Mouse (Mus musculus) ES-Bruce4 (cell line): Measurements from ENCODE around the gene Chic2. TPM values are rescaled to one million over a fixed set of nuclear protein-coding genes. Genes with fewer than 3 reads are reported as not detected.

Experiments
- H3K27ac ChIP-seq: 2 replicates; pipeline ENCODE4 v1.5.1; 2012; ENCODE audit warnings: low read length, inconsistent platforms; ENCODE audit not compliant: insufficient read depth
- H3K27me3 ChIP-seq: 2 replicates; pipeline ENCODE4 v1.6.1; 2012; ENCODE audit warnings: mild to moderate bottlenecking, low read length, inconsistent platforms; ENCODE audit not compliant: control insufficient read depth, poor library complexity, insufficient read depth, severe bottlenecking
- H3K36me3 ChIP-seq: 2 replicates; pipeline ENCODE4 v1.6.1; 2012; ENCODE audit warnings: inconsistent platforms, mild to moderate bottlenecking, low read length, moderate library complexity; ENCODE audit not compliant: control insufficient read depth, poor library complexity, insufficient read depth, severe bottlenecking
- H3K4me1 ChIP-seq: one replicate; pipeline ENCODE4 v1.8.1; 2011; ENCODE audit warnings: low read length; ENCODE audit not compliant: control insufficient read depth, insufficient read depth
- H3K4me3 ChIP-seq: 2 replicates; pipeline ENCODE4 v1.5.1; 2011; ENCODE audit warnings: low read depth, mild to moderate bottlenecking, low read length
- H3K9ac ChIP-seq: 2 replicates; pipeline ENCODE4 v1.6.1; 2012; ENCODE audit warnings: low read depth, mild to moderate bottlenecking, inconsistent platforms; ENCODE audit not compliant: poor library complexity, severe bottlenecking
- H3K9me3 ChIP-seq: replicated peaks from 2 replicates; pipeline ENCODE4 v1.6.1; 2012; ENCODE audit warnings: mild to moderate bottlenecking, low read length, inconsistent platforms; ENCODE audit not compliant: control insufficient read depth, poor library complexity, insufficient read depth, severe bottlenecking
- CTCF ChIP-seq: IDR thresholded peaks from one replicate; pipeline ENCODE4 v1.8.1; 2011; ENCODE audit warnings: low read depth, low read length
- EP300 ChIP-seq: IDR thresholded peaks from 2 replicates; pipeline ENCODE4 v1.6.1; 2011; ENCODE audit warnings: low read depth, low read length; ENCODE audit not compliant: insufficient read depth
- POLR2A ChIP-seq: IDR thresholded peaks from one replicate; pipeline ENCODE4 v1.8.1; 2011; ENCODE audit warnings: low read length; ENCODE audit not compliant: insufficient read depth
- polyA plus RNA-seq: library from polyadenylated mRNA; stranded (reverse); fragments of >200 nt; gene quantifications from 2 replicates; pipeline ENCODE4 v1.2.4, GENCODE M21; 2011; ENCODE audit warnings: low read depth; ENCODE audit not compliant: missing spikeins, insufficient read depth, insufficient read length

Gene Chic2
- polyA plus RNA-seq, 1 experiment, result 23.7 TPM

- Histone ChIP-seq H3K36me3 (peaks cover 2% of the 10 kb centered on the region; the same call in 1 of the 2 replicates), H3K27ac (no peak overlapping the region), H3K4me3 (no peak overlapping the region), H3K9me3 (no peaks in the 10 kb centered on the region), H3K27me3 (no peaks in the 10 kb centered on the region; the same call in 1 of the 2 replicates), H3K4me1 (no peaks in the 10 kb centered on the region), H3K9ac (no peak overlapping the region)
- TF ChIP-seq CTCF (no peak), EP300 (no peak), POLR2A (no peak)
Measured at GRCm38 (mm10) chr5:75014768-75015167, 29.8 kb downstream of the Chic2 start.

GRCm38 (mm10) chr5:75012771-75013421 is 31.7 kb downstream of the Chic2 start:
- no peak overlapping the region for H3K9ac ChIP-seq
- no peaks in the 10 kb centered on the region; the same call in 1 of the 2 replicates for H3K27me3 ChIP-seq
- H3K36me3 ChIP-seq, result no peaks in the 10 kb centered on the region; the same call in 1 of the 2 replicates
- TF ChIP-seq POLR2A (no peak), CTCF (no peak), EP300 (no peak)
- no peak overlapping the region for H3K4me3 ChIP-seq
- H3K27ac ChIP-seq, result no peak overlapping the region
- H3K9me3 ChIP-seq, result no peaks in the 10 kb centered on the region
- no peaks in the 10 kb centered on the region for H3K4me1 ChIP-seq

GRCm38 (mm10) chr5:75011985-75012738 is 32.4 kb downstream of the Chic2 start:
- Histone ChIP-seq H3K27ac (no peak overlapping the region), H3K9me3 (no peaks in the 10 kb centered on the region), H3K9ac (no peak overlapping the region), H3K4me1 (no peaks in the 10 kb centered on the region), H3K36me3 (no peaks in the 10 kb centered on the region; the same call in 1 of the 2 replicates), H3K4me3 (no peak overlapping the region), H3K27me3 (no peaks in the 10 kb centered on the region; the same call in 1 of the 2 replicates)
- TF ChIP-seq POLR2A (no peak), EP300 (no peak), CTCF (no peak)

- Histone ChIP-seq H3K36me3 (peaks cover 2% of the 10 kb centered on the region; the same call in 1 of the 2 replicates), H3K4me1 (no peaks in the 10 kb centered on the region), H3K9ac (no peak overlapping the region), H3K27ac (no peak overlapping the region), H3K27me3 (no peaks in the 10 kb centered on the region), H3K4me3 (no peak overlapping the region), H3K9me3 (no peaks in the 10 kb centered on the region)
- no peak for TF ChIP-seq POLR2A
- TF ChIP-seq EP300, result no peak
- TF ChIP-seq CTCF, result no peak
Measured at GRCm38 (mm10) chr5:75004755-75005154, 39.8 kb downstream of the Chic2 start.

GRCm38 (mm10) chr5:75002109-75002508 is 42.5 kb downstream of the Chic2 start:
- no peak overlapping the region for H3K4me3 ChIP-seq

More at GRCm38 (mm10) chr5:75002109-75002508, 42.5 kb downstream of the Chic2 start:
- H3K27ac ChIP-seq, result no peak overlapping the region
- peaks cover 2% of the 10 kb centered on the region; the same call in 1 of the 2 replicates for H3K36me3 ChIP-seq
- H3K9me3 ChIP-seq, result no peaks in the 10 kb centered on the region
- H3K4me1 ChIP-seq, result no peaks in the 10 kb centered on the region
- TF ChIP-seq CTCF (no peak), EP300 (no peak), POLR2A (no peak)
- no peak overlapping the region for H3K9ac ChIP-seq
- H3K27me3 ChIP-seq, result no peaks in the 10 kb centered on the region
